Mouse (Mus musculus) myocyte (in vitro differentiated cells): ENCODE results near the gene Fam107b.

Source experiments
- CEBPB ChIP-seq: IDR thresholded peaks from 2 replicates; pipeline ENCODE4 v1.6.1; 2011; ENCODE audit warnings: mild to moderate bottlenecking, moderate library complexity; ENCODE audit not compliant: poor library complexity, insufficient read depth, severe bottlenecking
- E2F4 ChIP-seq: IDR thresholded peaks from one replicate; pipeline ENCODE4 v1.6.1; 2011; ENCODE audit warnings: mild to moderate bottlenecking, control low read depth, moderate library complexity; ENCODE audit not compliant: insufficient read depth
- MAX ChIP-seq: IDR thresholded peaks from one replicate; pipeline ENCODE4 v1.6.1; 2011; ENCODE audit warnings: low read depth, mild to moderate bottlenecking, control low read depth

DNA sequence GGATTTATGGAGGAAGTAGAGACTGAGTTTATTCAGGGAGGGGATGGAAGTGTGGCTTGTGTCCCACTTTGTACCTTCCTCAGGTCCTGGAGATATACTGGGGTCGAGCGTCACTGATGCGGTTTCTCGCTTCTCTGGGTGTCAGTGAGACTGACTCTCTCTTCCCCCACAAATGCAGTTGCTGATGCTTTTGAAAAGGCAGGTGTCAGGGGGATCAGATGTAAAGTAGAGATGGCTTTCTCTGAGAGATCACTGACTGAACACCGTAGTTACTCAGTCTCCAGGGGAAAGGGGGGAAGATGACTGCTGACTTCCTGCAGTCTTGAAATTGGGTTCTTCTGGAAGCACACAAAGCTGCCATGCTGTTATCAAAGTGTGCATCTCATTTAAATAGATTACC, 185.6 kb downstream of the Fam107b start:
- TF ChIP-seq CEBPB (no peak), MAX (no peak), E2F4 (no peak)
